Mouse (Mus musculus): ENCODE measurements around the gene Smpdl3b.

- no peak for TF ChIP-seq POLR2A (IDR thresholded peaks at IDR 0.05; ENCODE audit: low read depth, low read length)
- TF ChIP-seq CTCF (conservative IDR thresholded peaks at IDR 0.05; ENCODE audit: insufficient read depth, insufficient read length, low read depth, low read length), result peak; percentile 44
Measured at GRCm38 (mm10) chr4:132735894-132736293, 21.2 kb downstream of the Smpdl3b start.
